Mouse (Mus musculus) common myeloid progenitor, adult 5-6 weeks (primary cell): ENCODE data around the gene Grn. TPM values are rescaled to one million over a fixed set of nuclear protein-coding genes. Genes with fewer than 3 reads are reported as not detected.
"Not testable (repeated sequence)": the region's sequence is repeated elsewhere in the genome, so short reads cannot be mapped to it uniquely, and the experiment has no call there.

Experiments
- ATAC-seq: replicated peaks from 2 replicates; pipeline ENCODE4 v1.8.0; 2016; ENCODE audit warnings: low read depth, mild to moderate bottlenecking, moderate TSS enrichment, inconsistent platforms; ENCODE audit not compliant: poor library complexity, severe bottlenecking
- total RNA-seq: library from RNA; stranded (forward); fragments of 200-1000, 187-1606 nt; gene quantifications from 2 replicates; pipeline ENCODE4 v1.2.3, GENCODE M21; 2017

The Grn gene
- total RNA-seq, result 20.9 and 26.1 TPM in 2 replicates

DNA sequence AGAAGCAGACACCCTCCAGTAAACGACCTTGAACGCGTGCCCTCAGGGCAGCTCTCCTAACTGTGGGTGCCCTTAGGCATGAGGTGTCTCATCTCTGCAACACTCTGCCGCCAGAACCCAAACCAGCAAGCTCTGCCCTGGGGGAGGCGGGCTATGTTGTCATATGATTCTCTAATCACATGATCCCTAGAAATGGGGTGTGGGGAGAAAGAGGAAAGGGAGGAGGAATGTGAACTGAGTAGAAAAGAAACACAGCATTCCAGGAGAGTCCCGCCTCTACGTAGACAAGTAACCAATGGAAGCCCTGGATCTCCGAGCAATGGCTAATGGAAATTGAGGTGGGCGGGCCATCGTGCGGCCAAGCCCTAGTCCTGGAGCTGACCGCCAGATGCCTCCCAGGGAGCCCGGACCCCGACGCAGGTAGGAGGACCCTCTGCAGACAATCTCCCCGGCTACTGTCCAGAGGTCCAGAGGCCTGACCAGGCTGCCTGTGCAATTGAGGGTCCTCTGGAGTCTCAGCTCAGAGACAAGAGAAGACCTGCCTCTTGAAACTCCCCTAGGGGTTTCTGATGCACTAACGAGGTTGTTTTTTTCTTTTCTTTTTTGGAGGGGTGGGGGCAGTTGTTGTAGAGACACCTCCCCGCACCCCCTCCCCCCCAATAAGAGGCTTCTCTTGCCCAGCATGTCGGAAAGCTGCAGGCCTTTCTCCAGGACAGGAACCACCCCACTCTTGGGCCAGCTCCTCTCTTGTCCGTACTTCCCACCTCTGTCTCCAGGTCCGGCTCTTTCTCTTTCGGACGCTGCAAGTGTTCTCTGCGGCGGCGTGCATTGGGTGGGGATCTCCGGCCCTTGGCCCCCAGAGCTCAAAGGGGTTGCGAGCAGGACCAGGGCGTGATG, at the start of gene Grn:
Grn (plus strand) TSS at position 195 of the 897 bp plus-strand sequence.
- ATAC-seq, result peak; percentile 54

DNA sequence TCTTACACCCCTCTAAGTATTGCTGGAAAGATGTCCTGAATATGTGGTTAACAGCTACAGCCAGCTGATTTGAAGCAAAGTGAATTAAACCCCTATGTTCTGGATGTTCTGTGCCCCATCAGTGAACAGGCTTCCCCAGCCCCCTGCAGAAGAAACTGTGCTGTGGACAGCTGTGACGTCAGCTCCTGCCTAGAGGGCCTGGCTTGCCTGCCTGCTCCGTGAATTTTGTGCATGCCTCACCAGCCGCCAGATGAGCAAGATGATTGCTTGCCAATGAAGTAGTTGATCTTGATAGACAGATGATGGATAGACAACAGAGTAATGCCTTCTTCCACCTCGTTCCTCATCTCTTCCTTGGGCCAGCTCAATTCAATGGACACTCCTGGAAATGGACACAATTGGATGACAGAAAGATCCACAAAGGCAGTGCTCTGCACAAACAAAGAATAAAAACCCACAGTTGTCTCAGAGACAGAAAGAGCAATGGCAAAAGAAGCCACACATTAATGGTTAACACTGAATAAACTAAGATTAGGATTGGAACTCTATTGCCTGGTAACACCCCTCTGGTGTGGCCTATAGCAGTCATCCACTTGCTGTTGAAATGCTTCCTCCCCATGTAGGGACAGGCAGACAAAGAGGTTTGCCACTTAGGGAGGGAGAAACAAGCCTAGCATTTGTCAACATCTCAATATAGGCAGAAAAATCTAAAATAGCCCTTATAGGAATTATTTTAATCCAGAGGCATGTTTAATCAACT, 48.6 kb upstream of the Grn start:
- ATAC-seq, result no peak

DNA sequence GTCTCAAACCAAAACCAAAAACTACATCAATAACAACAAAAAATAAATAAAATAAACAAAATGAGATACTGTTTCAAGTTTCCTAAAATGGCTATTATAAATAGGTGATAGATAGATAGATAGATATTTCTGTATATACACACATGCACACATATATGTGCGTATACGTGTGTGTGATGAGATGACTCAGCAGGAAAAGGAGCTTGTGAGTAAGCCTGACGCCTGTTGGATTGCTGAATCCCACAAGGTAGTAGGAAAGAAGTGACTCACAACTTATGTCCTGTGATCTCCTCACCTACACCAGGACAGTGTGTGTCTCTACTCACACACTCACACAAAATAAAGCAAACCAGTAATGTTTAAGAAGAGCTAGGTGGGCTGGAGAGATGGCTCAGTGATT, 47.3 kb upstream of the Grn start:
- ATAC-seq, result no peak

DNA sequence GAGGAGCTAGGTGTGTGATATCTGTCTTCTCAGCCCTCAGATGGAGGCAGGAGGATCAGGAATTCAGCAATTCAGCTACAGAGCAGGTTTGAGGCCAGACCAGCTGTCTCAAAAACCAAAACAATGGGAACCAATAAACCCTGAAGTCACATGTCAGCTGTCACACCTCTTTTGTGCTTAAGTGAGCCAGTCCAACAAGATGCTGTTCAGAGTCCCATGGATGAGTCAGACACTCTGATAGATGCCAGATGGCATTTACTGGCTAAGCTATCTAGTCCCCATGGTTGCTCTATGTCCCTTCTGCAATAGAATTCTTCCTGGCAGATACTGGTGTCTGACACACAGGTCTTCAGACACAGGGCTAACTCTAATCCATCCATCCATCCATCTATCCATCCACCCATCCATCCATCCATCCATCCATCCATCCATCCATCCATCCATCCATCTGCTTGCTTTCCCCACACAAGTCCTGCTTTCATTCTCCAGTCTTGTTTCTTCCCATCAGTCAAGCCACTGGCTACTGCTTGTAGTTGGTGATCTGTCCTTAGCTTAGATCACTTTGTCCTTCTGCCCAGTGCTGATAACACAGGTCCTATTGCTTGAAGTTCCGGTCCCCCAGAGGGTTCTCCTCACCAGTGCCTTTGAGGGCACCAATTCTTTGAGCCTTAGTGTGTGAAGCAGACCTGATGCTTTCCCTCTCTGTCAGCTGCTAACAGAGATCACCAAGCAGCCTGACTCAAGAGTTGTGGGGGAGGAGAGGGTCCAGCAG, 46.6 kb upstream of the Grn start:
- ATAC-seq, result no peak

DNA sequence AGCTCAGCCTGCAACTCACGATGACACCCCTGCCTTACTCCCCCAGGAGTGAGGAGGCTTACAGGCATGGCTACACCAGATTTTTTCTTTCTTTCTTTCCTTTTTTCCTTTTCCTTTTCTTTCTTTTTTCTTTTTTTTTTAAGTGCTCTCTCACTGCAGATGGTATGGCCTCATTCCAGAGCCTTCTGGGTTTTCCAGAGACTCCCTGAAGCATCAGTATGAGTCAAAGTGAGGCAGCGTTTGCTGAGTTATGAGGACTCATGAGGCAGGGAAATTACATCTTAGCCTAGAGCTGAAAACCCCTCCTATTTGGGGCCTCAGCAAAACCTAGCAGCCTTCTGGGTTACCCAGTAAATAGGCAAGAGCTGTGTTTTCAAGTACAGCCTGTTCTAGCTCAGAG, 45.7 kb upstream of the Grn start:
- no peak for ATAC-seq

DNA sequence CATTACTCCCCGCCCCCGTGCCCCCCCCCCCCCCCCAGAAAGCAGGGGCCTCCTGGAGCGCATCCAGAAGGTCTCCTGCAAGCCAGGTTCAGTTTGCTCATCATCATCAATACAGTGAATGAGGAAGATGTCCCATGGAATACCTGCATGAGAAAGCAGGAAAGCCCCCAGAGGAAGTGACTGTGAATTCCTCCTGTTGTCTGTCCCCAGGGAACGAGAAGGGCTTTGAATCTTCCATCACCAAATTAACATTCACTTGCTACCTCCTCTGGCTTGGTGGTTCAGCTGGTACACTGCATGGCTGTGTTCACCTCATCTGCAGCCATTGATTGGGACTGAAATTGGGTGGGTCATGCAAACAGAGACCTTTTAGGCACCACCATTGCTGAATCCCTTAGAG, 45.0 kb upstream of the Grn start:
- ATAC-seq, result no peak

DNA sequence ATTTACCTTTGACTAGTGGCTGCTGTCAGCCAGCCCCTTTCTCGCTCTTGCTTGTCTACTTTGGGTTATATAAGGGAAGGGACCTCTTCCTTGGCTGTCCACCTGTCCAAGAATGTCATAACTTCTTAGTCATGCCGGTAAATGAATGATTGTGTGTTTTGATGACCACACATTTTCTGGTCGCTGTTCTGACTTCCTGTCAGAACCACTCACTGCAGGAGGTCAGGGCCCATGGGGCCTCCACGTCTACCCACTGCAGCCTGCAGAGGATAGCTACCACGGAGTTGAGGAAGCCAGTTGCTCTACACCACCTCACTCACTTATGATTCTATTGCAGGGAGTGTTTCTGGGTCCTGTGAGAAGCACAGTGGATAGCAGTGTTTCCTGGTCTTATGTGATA, 44.0 kb upstream of the Grn start:
- no peak for ATAC-seq

DNA sequence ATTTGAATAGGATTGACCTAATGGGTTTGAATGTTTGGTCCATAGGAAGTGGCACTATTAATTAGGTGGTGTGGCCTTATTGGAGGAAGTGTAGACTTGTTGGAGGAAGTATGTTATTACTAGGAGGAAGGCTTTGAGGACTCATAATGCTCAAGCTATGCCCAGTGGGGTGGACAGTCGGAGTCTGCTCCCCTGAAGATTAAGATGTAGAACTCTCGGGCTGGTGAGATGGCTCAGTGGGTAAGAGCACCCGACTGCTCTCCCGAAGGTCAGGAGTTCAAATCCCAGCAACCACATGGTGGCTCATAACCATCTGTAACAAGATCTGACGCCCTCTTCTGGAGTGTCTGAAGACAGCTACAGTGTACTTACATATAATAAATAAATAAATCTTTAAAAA, 40.7 kb upstream of the Grn start:
- ATAC-seq, result not testable (repeated sequence)

DNA sequence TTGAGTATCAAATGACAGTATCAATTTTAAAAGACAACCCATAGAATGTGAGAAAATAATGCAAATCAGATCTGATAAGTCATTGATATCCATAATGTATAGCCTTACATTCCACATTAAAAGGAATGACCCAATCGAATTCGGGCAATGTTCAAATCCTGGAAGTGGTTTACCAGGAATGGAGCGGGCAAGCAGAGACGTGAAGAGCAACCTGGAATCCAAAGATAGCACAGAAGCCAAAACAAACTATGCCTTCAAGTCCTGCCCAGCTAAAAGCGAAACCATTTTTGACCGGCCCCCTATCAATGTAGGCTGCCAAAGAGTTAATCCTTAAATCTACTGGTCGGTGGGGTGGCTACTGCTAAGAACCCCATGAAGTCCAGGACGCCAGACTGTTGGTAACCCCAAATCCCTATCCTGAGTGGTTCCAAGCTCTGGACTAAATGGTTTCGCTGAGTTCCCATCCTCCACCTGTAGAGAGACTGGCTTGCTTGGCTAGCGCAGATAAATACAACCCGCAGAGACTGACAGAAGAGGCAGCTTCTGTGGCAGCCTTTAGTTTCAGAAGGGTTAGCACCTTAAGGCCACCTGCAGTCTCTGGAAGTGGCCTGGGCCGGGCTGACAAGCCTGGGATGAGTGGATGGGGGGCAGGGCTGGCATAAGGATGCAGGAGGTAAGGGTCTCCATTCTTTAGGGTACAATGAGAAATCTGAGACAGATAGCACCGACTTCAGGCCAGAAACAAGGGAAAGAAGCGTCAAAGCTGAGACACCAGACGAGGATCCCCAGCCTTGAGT, 37.5 kb upstream of the Grn start:
- no peak for ATAC-seq

DNA sequence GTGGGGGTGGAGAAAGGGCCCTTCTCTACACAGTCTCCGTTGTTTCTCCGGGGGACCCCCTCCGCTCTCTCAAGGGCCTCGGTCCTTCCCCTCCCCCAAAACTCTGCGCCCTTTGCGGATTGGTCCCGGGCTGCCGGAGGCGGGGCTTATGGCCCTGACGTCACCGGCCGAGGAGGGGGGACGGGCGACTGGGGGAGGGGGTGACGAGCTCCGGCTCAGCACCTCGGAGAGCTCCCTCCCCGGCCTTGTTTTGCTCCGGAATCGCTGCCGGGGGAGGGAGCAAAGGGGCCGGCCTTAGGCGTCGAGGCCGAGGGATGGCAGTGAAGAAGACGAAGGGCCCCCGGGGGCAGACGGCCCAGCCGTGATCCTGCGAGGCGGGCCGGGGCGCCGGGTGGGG, 36.9 kb upstream of the Grn start, which contains the start of gene Rundc3a:
Rundc3a (plus strand) TSS at position 166 of the 397 bp plus-strand sequence.
- peak; percentile 85 for ATAC-seq

DNA sequence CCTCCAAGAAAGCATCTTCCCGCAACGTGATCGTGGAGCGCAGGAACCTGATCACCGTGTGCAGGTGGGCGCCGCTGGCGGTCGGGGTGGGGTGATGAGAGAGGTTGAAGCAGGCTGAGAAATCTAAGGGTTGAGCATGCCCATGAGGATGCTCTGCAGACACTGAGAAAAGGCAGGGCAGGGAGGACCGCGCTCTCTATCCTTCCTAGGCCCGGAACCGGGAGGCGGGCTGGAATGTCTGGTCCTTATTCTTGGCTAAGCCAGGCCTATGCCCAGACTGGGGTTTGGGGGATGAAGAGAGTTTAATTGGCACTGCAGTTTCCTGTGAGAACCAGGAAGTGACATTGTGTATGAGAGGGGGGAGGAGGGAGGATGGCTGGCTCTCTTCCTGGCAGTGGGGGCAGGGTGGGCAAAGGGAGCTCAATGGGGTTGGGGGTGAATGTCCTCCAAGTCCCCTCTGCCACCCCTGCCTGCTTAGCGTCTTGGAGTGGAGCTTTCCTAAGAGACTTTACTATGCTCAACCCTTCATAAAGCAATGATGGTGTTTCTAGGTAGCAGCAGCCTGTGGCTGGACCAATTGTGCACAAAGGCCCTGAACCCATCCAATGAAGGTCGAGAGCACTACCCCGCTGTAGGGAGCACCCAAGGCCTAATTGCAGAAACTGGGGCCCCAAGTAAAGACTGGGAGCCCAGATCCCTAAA, 36.2 kb upstream of the Grn start:
- no peak for ATAC-seq

DNA sequence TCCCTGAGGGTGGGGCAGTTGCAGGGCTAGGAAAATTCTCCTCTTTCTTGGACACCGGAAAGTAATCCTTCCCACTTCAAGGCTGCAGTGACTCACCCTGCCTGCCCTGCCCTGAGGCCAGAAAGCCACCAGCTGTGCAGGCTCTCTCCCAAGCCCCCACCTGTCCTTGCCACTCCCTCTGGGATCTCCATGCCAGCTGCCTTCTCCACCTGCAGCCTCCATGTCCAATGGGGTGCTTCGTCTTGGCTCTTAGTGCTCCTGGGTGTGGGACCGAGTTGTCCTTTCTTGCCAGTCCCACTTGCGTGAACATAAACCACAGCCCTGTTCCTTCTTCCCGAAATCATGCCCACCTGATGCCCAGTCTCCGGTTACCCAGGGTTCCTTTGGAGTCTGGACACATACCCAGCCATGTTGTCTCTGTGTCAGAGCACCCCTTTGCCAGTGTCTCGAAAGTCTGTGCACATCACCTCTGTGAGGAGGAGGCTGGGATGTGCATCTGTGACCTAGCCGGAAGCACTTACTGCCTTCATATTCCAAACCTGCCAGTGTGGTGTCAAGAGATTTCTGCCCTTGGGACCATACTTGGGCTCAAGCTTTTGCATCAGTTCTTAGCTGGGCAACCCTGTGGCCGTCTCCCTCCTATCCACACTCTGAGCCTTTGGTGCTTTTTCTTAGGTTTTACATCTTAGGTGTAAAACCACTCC, 35.5 kb upstream of the Grn start:
- no peak for ATAC-seq

DNA sequence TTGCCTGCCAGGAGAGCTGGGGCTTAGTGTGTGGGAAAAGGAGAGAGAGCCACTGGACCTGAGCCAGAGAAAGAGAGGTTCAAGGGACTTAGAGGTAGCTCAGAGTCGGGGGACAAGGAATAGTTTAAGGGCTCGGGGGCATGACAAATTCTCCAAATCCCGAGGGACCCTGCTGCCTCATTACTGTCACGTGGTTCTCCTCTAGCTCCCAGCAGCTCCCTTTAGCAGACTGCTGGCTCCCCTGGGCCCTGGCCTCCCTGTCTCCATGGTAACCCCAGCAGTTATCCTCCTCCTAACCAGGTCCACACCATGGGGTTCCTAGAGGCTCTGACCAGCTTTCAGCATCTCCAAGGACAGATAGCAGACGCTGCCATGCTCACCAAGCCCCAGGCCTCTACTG, 34.9 kb upstream of the Grn start:
- ATAC-seq, result no peak

DNA sequence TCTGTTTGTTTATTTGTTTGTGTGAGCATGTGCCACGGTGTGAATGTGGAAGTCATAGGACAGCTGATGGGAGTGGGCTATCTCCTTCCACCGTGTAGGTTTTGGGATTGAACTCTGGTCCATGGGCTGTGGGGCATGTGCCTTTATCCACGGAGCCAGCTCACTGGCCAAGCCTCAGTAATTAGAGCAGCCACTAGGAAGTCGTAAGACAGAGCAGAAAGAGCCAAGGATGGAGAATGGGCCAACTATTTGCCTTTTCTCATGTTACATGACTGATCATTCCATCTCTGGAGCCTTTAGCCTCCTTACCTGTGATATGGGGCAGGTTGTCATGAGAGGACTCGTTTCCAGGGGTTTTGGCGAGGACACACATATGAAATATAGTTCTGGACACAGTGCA, 33.9 kb upstream of the Grn start:
- no peak for ATAC-seq

DNA sequence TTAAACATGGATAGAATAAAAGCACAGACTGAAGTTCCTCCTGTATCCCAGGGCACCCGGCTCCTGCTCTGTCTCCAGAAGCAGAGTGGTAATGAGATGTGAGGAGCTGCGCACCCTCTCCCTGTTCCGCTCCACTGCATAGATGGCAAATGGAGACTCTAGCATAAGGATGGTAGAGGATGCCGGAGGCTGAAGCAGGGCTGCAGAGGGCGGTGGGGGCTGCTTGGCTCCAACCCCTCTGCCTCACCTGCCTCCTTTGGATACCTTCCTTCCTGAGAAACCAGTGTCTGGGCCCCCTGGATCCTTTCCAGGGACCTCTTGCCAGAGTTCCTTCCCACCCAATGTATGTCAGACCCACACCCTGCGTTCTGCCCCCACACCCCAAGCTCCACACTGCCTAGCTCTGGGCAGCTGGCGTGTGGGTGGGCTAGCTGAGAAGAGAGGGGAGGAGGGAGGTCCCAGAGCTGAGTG, 33.4 kb upstream of the Grn start:
- ATAC-seq, result no peak

DNA sequence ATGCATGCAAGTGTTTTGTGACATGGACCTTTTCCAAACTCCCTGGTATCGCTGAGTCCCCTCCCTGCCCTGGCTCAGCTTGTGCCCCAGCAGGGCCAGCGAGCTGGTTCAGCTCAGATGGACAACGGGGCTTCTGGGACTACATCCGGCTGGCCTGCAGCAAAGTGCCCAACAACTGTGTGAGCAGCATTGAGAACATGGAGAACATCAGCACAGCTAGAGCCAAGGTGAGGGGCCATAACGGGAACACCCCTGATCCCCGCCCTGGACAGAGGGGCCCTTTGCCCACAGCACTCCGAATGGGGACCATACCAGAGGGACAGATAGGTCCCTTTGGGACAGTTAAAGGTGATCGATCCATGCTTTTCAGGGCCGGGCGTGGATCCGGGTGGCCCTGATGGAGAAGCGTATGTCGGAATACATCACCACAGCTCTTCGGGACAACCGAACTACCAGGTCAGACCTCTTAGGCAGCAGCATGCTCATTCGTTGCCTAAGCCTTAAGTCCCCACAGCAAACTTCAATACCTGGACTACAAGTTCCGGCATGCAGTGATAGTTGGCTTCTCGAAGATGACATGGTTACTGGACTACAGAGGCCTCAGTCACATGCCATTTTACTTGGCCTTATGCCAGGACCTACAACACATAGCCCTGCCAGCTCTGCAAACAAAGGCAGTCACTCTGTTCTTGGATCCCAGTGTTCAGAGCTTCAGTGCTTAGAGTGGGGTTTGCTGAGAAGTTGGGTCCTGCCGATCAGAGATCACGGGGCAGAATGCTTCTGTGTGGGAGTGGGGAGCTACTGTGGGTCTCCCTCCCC, 31.9 kb upstream of the Grn start:
- no peak for ATAC-seq

DNA sequence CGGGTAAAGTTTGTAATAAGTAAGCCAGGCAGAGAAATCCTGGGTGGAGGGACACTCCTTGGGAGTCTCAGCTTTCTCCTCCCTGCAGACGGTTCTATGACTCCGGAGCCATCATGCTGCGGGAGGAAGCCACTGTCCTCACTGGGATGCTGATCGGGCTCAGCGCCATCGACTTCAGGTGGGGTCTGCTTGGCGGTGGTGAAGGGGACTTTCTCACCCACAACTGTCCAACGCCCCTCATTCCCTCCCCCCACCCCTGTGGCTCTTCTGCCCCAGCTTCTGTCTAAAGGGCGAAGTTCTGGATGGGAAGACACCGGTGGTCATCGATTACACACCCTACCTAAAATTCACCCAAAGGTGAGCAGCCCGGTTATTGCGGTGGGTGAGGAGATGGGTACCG, 31.0 kb upstream of the Grn start:
- no peak for ATAC-seq

DNA sequence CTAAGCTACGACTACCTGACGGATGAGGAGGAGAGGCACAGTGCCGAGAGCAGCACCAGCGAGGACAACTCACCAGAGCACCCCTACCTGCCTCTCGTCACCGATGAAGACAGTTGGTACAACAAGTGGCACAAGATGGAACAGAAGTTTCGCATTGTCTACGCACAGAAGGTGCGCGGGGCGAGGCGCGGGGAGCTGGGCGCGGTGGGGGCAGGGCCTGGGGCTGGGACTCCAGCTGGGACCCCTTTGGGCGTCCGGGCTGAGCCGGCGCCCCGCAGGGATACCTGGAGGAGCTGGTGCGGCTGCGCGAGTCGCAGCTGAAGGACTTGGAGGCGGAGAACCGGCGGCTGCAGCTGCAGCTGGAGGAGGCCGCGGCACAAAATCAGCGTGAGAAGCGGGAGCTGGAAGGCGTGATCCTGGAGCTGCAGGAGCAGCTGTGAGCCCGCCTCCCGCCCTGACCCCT, 30.5 kb upstream of the Grn start:
- no peak for ATAC-seq
